Mouse (Mus musculus) lung, postnatal 25 days (tissue): ENCODE measurements around the gene Recql.

Experiments used
- DNase-seq: peaks from one replicate; pipeline ENCODE4 v3.0.0; 2022; ENCODE audit warnings: low spot score

Recql gene

GRCm38 (mm10) chr6:142387011-142387754 lies at the start of gene Recql, which contains the start of gene Golt1b:
Gene Recql (minus strand): TSS chr6:142387087.
Gene Golt1b (plus strand): TSS chr6:142387221.
- DNase-seq, result peak; percentile 98

DNA sequence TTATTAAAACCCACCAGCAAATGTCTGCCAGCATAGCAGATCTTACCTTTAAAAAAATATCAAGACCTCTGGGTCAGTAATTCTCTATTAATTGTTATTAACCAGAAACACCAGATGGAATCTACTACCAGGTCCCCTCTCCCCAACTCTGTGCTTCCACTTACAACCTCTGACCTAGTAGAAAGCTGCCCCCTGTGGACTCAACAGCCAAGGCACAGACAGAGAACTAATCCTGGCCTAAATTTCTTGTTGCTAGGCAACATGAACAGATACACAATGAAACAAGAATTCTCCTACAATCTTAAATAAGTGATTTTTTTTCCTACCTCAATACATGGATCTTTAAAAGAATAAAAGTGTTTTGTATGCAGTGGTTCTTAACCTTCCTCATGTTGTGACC lies 42.2 kb upstream of the Recql start:
- DNase-seq, result no peak

- no peak for DNase-seq
These were observed 38.1 kb upstream of the Recql start for GRCm38 (mm10) chr6:142424976-142425375.

GRCm38 (mm10) chr6:142414597-142414996 lies 27.7 kb upstream of the Recql start:
- no peak for DNase-seq

GRCm38 (mm10) chr6:142413845-142414244 lies 27.0 kb upstream of the Recql start:
- no peak for DNase-seq

DNA sequence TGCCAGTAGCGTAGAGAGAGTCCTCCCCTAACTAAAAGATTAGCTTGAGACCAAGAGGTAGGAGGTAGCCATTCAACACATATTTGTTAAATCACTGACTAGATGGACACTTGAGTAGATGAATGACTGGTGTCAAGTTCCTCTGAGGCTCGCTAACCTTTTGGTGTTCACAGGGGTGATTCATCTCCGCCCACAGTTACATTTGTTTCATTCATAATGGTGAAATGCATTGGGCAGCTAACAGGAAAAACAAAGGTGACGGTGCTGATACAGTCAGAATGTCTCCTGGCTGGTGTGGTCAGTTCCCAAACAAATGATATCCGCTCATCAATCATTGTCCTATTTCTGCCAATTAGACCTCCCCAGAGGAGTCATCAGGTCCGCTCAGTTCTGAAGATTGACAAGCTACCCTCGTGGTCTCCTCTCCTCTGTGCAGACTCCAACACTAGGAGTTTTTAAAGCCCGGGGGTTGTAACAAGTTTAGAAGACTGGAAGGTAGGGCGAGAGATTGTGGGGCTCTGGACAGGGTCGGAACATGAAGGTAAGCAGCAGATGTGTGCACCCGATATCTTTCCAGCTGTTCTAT lies 26.1 kb upstream of the Recql start, which contains the start of gene Spx:
Gene Spx (plus strand): TSS at position 536 of the 586 bp plus-strand sequence.
- DNase-seq, result no peak

DNA sequence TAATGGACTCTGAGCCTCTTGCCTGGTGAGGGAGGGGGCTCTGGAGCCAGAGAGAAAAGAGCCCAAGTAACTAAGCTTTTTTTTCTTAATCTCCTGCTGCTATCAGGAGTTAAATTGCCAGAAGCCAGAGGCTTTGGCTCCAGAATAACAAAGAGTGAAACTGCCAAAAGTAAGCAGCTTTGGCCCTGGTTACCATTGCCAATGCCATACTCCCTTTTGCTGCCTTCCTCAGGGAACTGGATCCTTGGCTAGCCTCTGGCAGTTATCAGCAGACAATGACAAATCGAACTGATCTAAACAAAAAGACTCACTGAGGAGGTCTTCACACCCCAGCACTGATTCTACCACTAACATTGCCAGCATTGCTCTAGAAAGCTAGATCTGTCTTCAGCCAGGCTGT lies 24.3 kb upstream of the Recql start:
- no peak for DNase-seq

GRCm38 (mm10) chr6:142395756-142396155 lies 8.9 kb upstream of the Recql start:
- no peak for DNase-seq

- DNase-seq, result no peak
These were observed 7.8 kb upstream of the Recql start for GRCm38 (mm10) chr6:142394669-142395068.

DNA sequence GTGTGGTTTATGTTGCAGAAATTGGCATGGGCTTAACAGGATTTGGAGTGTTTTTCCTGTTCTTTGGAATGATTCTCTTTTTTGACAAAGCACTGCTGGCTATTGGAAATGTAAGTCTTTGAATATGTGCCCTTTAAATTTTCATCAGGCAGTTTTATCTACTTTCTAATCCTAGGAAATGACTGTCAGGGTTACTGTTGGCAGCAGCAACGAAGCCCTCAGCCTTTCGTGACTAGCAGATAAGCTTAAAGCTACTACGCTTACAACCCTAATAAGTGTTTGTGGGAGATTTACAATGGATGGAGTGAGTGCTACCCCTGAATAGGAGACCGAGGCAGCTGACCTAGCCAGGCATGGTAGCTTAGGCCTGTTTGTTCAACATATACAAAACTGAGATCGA lies 5.4 kb upstream of the Recql start:
- no peak for DNase-seq

DNA sequence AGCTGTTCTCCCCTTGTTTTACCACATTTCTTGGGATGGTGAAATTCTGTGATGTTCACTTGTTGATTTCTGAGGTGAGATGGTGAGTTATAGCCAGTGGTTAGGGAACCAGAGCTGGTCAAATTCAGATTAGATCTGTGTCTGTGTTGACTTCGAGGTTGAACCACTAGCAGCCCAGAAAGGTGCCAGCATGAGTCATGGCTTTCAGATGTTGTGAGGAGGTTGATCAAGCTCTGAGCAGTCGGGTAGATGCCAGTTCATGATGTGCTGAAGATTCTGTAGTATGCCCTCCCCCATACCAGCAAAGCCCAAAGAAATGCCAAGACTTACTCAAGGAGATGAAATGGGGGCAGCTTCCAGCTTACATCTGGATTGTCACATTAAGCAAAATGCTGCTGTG lies 2.2 kb upstream of the Recql start:
- no peak for DNase-seq

DNA sequence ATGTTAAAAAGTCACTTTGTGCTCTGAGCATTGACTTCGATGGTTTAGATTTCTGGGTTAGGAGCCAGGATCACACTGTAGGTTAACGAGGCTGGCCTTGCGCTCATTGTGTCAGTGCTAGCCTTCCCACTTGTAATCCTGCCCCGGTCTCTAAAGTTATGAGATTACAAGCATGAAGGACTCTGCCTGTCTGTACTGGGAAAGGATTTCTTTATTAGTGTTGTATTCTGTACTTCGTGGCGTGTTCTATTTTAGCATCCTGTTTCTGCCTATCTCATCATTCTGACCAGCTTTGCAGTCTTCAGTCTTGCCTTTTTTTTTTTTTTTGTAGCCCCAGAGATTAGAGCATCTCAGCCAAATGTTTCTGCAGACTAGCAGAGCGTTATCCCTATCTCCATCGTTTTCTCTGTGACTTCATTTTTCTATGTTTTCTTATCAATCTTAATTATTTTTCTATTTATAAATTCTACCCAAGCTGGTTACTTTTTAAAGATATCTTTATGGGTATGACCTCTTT lies 926 bp upstream of the Recql start:
- DNase-seq, result no peak

GRCm38 (mm10) chr6:142386285-142387010 lies 439 bp downstream of the Recql start:
- no peak for DNase-seq

- DNase-seq, result no peak
These were observed 2.4 kb downstream of the Recql start for GRCm38 (mm10) chr6:142384521-142384920.

DNA sequence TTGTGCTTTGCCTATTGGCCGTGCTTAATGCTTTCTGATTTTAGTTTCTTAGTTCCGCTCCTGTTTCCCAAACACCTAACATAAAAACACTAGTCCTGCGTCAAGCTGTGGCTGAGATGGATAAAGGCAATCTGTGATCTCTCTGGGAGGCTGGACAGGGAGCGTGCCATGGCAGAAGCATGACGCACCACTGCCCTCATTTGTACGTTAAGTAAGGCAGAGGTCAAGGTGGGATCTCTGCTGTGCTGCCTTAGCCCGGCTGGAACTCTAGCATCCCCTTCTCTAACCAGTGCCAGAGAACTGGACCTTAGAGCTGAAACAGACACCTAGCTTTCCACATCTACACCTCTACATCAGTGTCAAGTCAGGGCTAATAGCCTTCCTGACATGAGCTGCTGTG lies 5.3 kb downstream of the Recql start:
- no peak for DNase-seq

DNA sequence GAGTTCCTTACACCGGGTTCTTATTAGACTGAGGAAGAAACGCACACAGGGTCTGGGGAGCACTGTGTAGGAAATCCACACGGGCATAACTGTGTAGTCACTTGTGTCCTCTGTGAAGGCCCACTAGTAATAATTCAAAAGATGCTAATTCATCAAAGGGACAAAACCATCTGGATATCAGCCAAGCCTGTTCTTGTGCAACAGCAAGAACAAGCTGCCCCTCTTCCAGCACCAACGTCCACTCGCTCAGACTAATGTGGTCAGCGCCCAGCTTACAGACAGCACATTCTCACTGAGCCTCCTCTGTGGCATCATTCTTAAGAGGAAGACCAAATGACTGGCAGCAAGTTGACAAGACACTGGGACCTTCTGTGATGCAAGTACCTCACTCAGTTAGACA lies 6.9 kb downstream of the Recql start:
- no peak for DNase-seq

DNA sequence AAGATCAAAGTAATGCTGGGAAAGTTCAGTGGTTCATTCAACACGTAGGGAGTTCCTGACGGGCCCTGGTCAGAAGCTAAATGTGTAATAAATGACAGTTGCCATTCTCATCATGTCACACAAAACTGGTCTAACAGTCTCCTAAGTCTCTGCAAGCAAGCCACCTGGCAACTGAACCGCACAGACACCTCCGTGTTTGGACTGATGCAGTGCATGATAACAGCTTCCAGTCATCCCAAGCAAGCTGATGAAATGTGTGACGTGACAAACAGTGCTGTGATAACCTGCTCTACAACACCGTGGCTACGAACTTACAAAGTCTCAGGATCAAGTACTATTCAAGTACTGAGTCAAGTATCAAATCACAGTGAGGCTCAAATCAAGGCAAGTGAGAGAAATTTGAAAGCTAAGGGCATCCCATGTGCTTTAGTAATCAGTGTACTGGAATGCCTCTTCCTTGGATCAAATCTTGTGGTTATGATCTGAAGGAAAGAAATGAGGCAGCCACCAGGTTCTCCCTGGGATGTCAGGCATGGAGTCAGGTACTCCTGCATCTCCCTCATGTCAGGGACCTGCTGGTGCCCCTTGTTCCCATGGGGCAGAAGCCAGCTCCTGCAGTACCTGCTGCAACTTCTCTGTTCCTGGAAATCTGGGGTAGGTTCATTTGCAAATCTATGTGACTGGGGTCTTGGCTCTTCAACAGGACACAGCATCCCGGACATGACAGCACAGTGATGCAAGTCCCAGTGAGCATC lies 8.1 kb downstream of the Recql start:
- DNase-seq, result no peak

DNA sequence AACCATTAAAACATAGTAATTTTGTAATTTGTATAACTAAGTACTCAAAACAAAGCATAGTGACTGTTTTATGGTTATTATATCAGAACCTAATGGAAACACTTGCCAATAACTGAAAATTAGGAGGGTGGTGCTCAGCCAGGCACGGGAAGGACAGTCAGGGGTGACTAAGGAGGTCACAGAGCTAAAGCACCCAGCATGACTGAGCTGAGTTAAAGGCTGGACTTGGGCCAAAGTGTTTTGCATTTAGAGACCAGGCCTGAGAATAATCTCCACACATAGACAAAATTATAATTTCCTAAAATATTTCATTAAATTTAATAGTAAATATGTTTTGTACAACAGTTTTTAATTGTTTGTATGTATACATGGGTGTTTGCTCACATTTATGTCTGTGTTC lies 9.8 kb downstream of the Recql start:
- DNase-seq, result no peak

DNA sequence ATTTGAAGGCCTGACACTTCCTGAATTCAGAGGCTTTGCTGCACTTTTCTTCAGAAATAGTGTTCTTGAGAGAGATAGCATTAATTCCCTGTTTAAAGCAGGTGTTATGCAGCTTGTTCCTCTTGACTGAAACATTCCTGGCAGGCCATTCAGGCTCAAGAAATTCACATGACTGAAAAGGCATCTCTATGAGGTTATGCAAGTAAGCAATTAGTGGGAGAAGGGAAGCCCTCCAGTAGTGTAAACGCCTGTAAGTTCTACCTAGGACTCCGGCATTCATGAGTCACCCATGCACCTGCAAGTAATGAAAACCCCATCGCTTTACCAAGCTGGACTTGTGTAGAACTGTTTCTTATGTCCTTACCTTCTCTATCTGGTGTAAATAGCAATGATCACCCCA lies 17.3 kb downstream of the Recql start:
- DNase-seq, result peak; percentile 54

GRCm38 (mm10) chr6:142367565-142367964 lies 19.3 kb downstream of the Recql start:
- no peak for DNase-seq

DNA sequence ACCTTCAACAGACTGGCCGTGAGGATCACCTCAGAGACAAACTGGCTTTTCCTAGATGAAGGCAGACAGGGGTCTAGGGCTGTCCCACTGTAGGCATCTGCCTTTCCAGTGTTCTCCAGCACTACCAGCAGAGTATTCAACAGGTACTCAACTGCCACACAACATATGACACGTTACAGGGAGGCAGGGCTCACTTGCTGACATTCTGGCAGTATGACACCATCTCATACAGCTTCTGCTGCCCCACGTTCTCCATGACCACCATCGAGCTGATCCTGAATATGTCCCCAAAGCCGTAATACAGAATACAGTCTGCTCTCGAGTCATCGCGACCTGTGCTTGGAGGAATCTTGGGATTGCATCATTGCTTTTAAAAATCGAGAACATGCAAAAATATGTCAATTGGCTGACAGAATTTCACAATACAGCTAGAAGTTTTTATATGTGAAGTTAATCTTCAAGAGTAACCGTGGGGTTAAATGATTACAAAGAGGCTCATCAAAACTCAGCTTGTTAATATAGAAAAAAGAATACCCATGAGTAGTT lies 20.3 kb downstream of the Recql start:
- no peak for DNase-seq
